Mouse (Mus musculus) lung, adult 2 months (tissue): ENCODE measurements around the gene Eif2b3.

Source experiments
- CTCF ChIP-seq: fragments of 200-500 bp; IDR thresholded peaks from 2 replicates; pipeline ENCODE4 v1.5.1; 2011; ENCODE audit warnings: mild to moderate bottlenecking, low read length, control low read depth; ENCODE audit not compliant: insufficient read depth
- POLR2A ChIP-seq: fragments of 200-500 bp; IDR thresholded peaks from 2 replicates; pipeline ENCODE4 v1.6.1; 2011; ENCODE audit warnings: low read depth, mild to moderate bottlenecking, control low read depth, low read length, borderline replicate concordance; ENCODE audit errors: extremely low read depth

GRCm38 (mm10) chr4:117001957-117002356 is 17.2 kb upstream of the Eif2b3 start:
- TF ChIP-seq CTCF (no peak), POLR2A (no peak)
